Mouse (Mus musculus) hindbrain, embryonic 14.5 days (tissue): ENCODE data around the gene Adsl. TPM values are rescaled to one million over a fixed set of nuclear protein-coding genes. Genes with fewer than 3 reads are reported as not detected.

ENCODE experiments used
- ATAC-seq: fragments of 200-750 bp; cut with Nextera tagmentation; 2 replicates; pipeline ENCODE4 v1.8.0; 2017; ENCODE audit warnings: moderate number of reproducible peaks, mild to moderate bottlenecking, moderate TSS enrichment, moderate library complexity; ENCODE audit not compliant: low FRiP score
- DNase-seq: peaks from one replicate; pipeline ENCODE4 v3.0.0-alpha.2; 2015; ENCODE audit warnings: low spot score
- H3K27ac ChIP-seq: fragments of 300-500 bp; sonication (generic); 2 replicates; pipeline ENCODE4 v1.5.1; 2014; ENCODE audit warnings: mild to moderate bottlenecking, moderate library complexity
- H3K27me3 ChIP-seq: fragments of 300-500 bp; sonication (generic); 2 replicates; pipeline ENCODE4 v1.6.1; 2014; ENCODE audit warnings: mild to moderate bottlenecking, low read length, mixed read lengths; ENCODE audit not compliant: control insufficient read depth, insufficient read depth
- H3K36me3 ChIP-seq: fragments of 300-500 bp; sonication (generic); replicated peaks from 2 replicates; pipeline ENCODE4 v1.6.1; 2014; ENCODE audit not compliant: control insufficient read depth, insufficient read depth
- H3K4me1 ChIP-seq: fragments of 300-500 bp; sonication (generic); replicated peaks from 2 replicates; pipeline ENCODE4 v1.6.1; 2014; ENCODE audit warnings: antibody characterized with exemption, low read length, mixed read lengths; ENCODE audit not compliant: control insufficient read depth, insufficient read depth
- H3K4me2 ChIP-seq: fragments of 300-500 bp; sonication (generic); replicated peaks from 2 replicates; pipeline ENCODE4 v1.6.1; 2014; ENCODE audit warnings: mild to moderate bottlenecking, moderate library complexity
- H3K4me3 ChIP-seq: fragments of 300-500 bp; sonication (generic); replicated peaks from 2 replicates; pipeline ENCODE4 v1.5.1; 2014; ENCODE audit warnings: mild to moderate bottlenecking, low read length
- H3K9ac ChIP-seq: fragments of 300-500 bp; sonication (generic); 2 replicates; pipeline ENCODE4 v1.6.1; 2014
- H3K9me3 ChIP-seq: fragments of 300-500 bp; sonication (generic); 2 replicates; pipeline ENCODE4 v1.6.1; 2016; ENCODE audit warnings: low read length; ENCODE audit not compliant: control insufficient read depth
- WGBS: fragments of 180-500 bp; shearing (Covaris S2); extraction: QIAGEN DNeasy Blood & Tissue Kit; methylation state at CpG from one replicate; pipeline ENCODE4 v1.1.7; 2014; 5-methylcytosine and 5-hydroxymethylcytosine counted together
- polyA plus RNA-seq: library from polyadenylated mRNA; unstranded; fragments of >200 nt; fragmentation: Nextera tagmentation; extraction: Ambion mirVana; gene quantifications from 2 replicates; pipeline ENCODE4 v1.2.1, GENCODE M21; 2014

The Adsl gene
- polyA plus RNA-seq, 1 experiment from 2014 or later: 105 TPM

GRCm38 (mm10) chr15:80955836-80956438 is 7.6 kb downstream of the Adsl start:
- Histone ChIP-seq H3K27me3 (no peaks in the 10 kb centered on the region), H3K4me1 (no peaks in the 10 kb centered on the region), H3K4me3 (no peak overlapping the region), H3K4me2 (no peak overlapping the region), H3K9ac (no peak overlapping the region), H3K36me3 (peaks cover 88% of the 10 kb centered on the region), H3K27ac (no peak overlapping the region), H3K9me3 (no peaks in the 10 kb centered on the region)
- 94% methylated on average over 12 of the region's 12 CpGs for WGBS
- DNase-seq: no peak
- no peak for ATAC-seq

GRCm38 (mm10) chr15:80969371-80969770 is 21.1 kb downstream of the Adsl start:
- 95% methylated on average over 1 of the region's 1 CpGs for WGBS
- H3K36me3 ChIP-seq: peaks cover 54% of the 10 kb centered on the region

GRCm38 (mm10) chr15:80974311-80974710 is 26.0 kb downstream of the Adsl start:
- 62% methylated on average over 5 of the region's 5 CpGs for WGBS
- ATAC-seq (no peak), DNase-seq (no peak)
- no peaks in the 10 kb centered on the region for H3K27me3 ChIP-seq
- no peak overlapping the region for H3K4me2 ChIP-seq
- no peaks in the 10 kb centered on the region for H3K9me3 ChIP-seq
- no peak overlapping the region for H3K9ac ChIP-seq
- H3K4me1 ChIP-seq: peaks cover 11% of the 10 kb centered on the region
- no peak overlapping the region for H3K4me3 ChIP-seq
- peaks cover 13% of the 10 kb centered on the region for H3K36me3 ChIP-seq
- H3K27ac ChIP-seq: no peak overlapping the region

More at GRCm38 (mm10) chr15:80969371-80969770, 21.1 kb downstream of the Adsl start:
- Histone ChIP-seq H3K4me1 (no peaks in the 10 kb centered on the region), H3K27ac (no peak overlapping the region), H3K4me2 (no peak overlapping the region), H3K27me3 (no peaks in the 10 kb centered on the region), H3K9me3 (no peaks in the 10 kb centered on the region), H3K9ac (no peak overlapping the region), H3K4me3 (no peak overlapping the region)
- DNase-seq (no peak), ATAC-seq (no peak)

DNA sequence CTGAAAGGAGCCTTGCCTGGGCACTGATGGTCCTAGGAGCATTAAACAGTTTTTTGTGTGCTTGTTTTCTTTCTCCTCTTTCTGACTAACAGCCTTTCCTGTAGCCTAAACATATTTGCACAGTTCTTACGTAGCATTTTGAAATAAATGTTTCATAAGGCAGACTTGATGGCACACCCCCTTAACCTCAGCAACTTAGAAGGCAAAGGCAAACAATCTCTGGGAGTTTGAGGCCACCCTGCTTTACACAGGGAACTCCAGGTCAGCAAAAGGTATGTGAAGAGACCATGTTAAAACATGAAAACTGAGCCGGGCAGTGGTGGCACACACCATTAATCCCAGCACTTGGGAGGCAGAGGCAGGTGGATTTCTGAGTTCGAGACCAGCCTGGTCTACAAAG is 27.4 kb downstream of the Adsl start:
- H3K36me3 ChIP-seq: no peaks in the 10 kb centered on the region
- no peak overlapping the region for H3K27ac ChIP-seq
- H3K27me3 ChIP-seq: no peaks in the 10 kb centered on the region
- no peak overlapping the region for H3K9ac ChIP-seq
- no peak overlapping the region for H3K4me2 ChIP-seq
- ATAC-seq: no peak
- DNase-seq: no peak
- no peak overlapping the region for H3K4me3 ChIP-seq
- peaks cover 16% of the 10 kb centered on the region for H3K4me1 ChIP-seq
- WGBS: 89% methylated on average over 3 of the region's 3 CpGs
- H3K9me3 ChIP-seq: no peaks in the 10 kb centered on the region

DNA sequence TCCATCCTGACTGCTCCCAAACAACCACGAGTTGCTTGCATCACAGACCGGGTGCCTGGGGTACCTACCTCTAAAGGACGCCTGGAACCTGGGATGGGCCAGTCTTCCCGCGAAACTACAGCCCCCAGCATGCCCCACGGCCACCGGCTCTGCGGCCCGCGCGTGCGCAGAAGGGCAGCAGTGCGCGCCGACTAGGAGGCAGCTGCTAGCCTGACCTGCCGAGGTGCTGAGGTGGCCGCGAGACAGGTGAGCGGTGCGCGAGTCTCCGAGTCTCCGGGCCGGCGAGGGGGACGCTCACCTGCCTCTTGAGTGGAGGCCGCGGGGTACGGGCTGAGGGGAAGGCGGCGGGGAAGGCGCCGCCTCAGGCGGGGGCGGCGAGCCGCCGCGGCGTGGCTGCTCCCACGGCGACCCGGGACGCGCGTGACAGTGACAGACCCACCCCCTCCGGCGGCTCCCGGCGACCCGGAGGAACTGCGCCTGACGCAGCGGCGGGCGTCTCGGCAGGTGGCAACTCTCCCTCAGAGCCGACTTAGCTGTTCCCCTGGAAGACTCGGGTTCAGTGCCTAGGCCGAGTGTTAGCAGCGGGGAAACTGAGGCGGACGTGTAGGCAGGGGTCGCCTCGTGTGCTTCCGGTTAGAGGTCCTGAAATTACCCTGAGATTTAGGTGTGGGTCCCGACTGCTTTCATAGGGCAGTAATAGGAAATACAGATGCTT is 29.5 kb downstream of the Adsl start, which contains the start of gene Sgsm3:
Sgsm3 (plus strand) TSS at position 146 of the 715 bp plus-strand sequence.
- H3K4me2 ChIP-seq: peak within 1 kb of the TSS; percentile 70
- H3K4me3 ChIP-seq: peak within 1 kb of the TSS; percentile 80
- ATAC-seq (peak; percentile 91), DNase-seq (peak; percentile 88)
- no peaks in the 10 kb centered on the region for H3K9me3 ChIP-seq
- no peaks in the 10 kb centered on the region for H3K27me3 ChIP-seq
- WGBS: under 1% methylated on average over 66 of the region's 67 CpGs
- peaks cover 16% of the 10 kb centered on the region for H3K4me1 ChIP-seq
- H3K9ac ChIP-seq: peak within 1 kb of the TSS; percentile 75
- peak within 1 kb of the TSS; percentile 23; the same call in 1 of the 2 replicates for H3K27ac ChIP-seq
- H3K36me3 ChIP-seq: no peaks in the 10 kb centered on the region

DNA sequence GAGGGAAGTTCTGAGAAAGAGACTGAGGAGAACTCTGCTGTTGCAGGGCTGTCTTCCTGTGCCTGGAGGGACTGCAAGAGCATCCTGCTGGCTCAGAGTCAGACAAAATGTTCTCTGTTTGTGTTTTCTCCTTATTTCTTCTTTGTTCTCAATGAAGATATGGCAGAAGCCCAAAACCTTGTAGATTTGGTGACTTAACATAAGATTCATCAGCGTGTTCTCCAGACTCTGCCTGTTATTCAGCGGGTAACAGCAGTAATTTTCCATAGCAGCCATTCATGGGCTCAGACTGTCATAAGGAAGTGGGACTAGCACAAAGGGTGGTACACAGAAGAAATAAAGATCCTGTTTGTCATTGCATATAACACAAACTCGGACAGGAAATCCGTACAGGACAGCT is 31.3 kb downstream of the Adsl start:
- no peak overlapping the region for H3K4me3 ChIP-seq
- no peaks in the 10 kb centered on the region for H3K27me3 ChIP-seq
- H3K27ac ChIP-seq: no peak overlapping the region
- no peak for DNase-seq
- H3K4me1 ChIP-seq: peaks cover 16% of the 10 kb centered on the region
- ATAC-seq: no peak
- 75% methylated on average over 4 of the region's 4 CpGs for WGBS
- H3K9me3 ChIP-seq: no peaks in the 10 kb centered on the region
- peak overlapping the region; percentile 70 for H3K4me2 ChIP-seq
- no peak overlapping the region; the same call in 1 of the 2 replicates for H3K9ac ChIP-seq
- no peaks in the 10 kb centered on the region for H3K36me3 ChIP-seq

GRCm38 (mm10) chr15:80981176-80981575 is 32.9 kb downstream of the Adsl start:
- no peaks in the 10 kb centered on the region for H3K36me3 ChIP-seq
- no peak overlapping the region for H3K27ac ChIP-seq

DNA sequence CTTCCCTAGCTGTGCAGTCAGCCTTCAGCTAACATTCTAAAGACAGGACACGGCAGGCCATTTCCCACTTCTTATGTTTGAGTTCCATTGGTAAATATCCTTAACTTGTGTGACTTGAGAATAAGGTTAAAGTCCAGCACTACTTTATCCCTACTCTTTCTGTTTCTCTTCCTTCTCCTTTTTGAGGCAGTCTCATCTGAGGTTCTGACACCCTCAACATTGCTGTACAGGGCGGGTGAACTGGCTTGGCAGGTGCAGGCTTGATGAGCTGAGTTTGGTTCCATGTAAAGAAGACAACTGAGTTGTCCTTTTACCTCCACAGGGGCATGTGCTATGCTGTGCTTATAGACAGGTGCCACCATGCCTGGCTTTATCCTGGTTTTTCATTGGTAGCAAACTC is 35.0 kb downstream of the Adsl start:
- Histone ChIP-seq H3K36me3 (no peaks in the 10 kb centered on the region), H3K4me3 (no peak overlapping the region), H3K27ac (no peak overlapping the region), H3K4me2 (no peak overlapping the region), H3K9me3 (no peaks in the 10 kb centered on the region), H3K9ac (no peak overlapping the region), H3K4me1 (peaks cover 16% of the 10 kb centered on the region), H3K27me3 (no peaks in the 10 kb centered on the region)
- WGBS: 95% methylated on average over 2 of the region's 2 CpGs
- DNase-seq: no peak
- ATAC-seq: no peak

More at GRCm38 (mm10) chr15:80981176-80981575, 32.9 kb downstream of the Adsl start:
- WGBS: 90% methylated on average over 4 of the region's 4 CpGs
- no peak overlapping the region for H3K4me2 ChIP-seq
- H3K4me3 ChIP-seq: no peak overlapping the region
- DNase-seq (no peak), ATAC-seq (no peak)
- no peak overlapping the region for H3K9ac ChIP-seq
- H3K9me3 ChIP-seq: no peaks in the 10 kb centered on the region
- no peaks in the 10 kb centered on the region for H3K27me3 ChIP-seq
- H3K4me1 ChIP-seq: peaks cover 16% of the 10 kb centered on the region

DNA sequence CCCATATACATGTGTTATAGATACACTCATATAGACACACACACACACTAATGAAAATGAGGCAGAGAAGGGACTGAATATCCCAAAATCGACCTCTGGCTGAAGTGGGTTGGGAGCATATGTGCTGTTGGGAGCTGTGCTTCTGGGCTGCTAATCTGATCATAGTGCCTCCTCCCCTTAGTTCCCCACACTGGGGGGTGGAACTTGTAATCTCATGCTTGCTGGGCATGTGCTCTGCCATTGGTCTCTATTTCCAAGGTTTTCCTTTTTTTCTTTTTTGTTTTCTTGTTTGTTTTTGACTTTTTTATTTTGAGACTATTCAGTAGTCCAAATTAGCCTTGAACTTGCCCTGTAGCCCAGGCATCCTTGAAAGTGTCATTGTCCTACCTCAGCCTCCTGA is 40.0 kb downstream of the Adsl start:
- no peak for ATAC-seq
- no peaks in the 10 kb centered on the region for H3K9me3 ChIP-seq
- H3K4me2 ChIP-seq: no peak overlapping the region
- H3K4me3 ChIP-seq: no peak overlapping the region
- H3K4me1 ChIP-seq: no peaks in the 10 kb centered on the region
- DNase-seq: no peak
- H3K9ac ChIP-seq: no peak overlapping the region
- H3K36me3 ChIP-seq: no peaks in the 10 kb centered on the region
- no peak overlapping the region for H3K27ac ChIP-seq
- H3K27me3 ChIP-seq: no peaks in the 10 kb centered on the region
- WGBS: 46% methylated on average over 1 of the region's 1 CpGs
